Mouse (Mus musculus) B cell, adult 67 days (primary cell): ENCODE results near the gene Uchl1. TPM values are rescaled to one million over a fixed set of nuclear protein-coding genes. Genes with fewer than 3 reads are reported as not detected.

Experiments
- total RNA-seq, 2 experiments: library from RNA; stranded (reverse); gene quantifications; 4 replicates each; pipeline ENCODE4 v1.2.4; 2023

The Uchl1 gene
- 1 to 10 TPM in 1 of 2 experiments, not detected in 1; 1.8 TPM for total RNA-seq

GRCm38 (mm10) chr5:66675983-66676382, at the start of gene Uchl1:
Gene Uchl1 (plus strand): TSS chr5:66676091.

Other genes with a start within 250 kb of the Uchl1 start
- gene Apbb2, start 57.3 kb upstream of the Uchl1 start, total RNA-seq = 1 to 10 TPM; 2.2 to 4.6 TPM
- 1 to 10 TPM in 1 of 2 experiments, not detected in 1; 3.9 TPM for gene Limch1, start 69.7 kb downstream of the Uchl1 start, total RNA-seq